Mouse (Mus musculus) urinary bladder, adult 18-20 months (tissue): ENCODE measurements at regions not wholly inside any gene's neighbourhood (a gene's known extent, or its start where the extent isn't known, plus 50 kb on each side); places are given as distances from the start of the nearest gene placed in this dataset.

Experiments used
- DNase-seq, 2 experiments: peaks; one replicate each; pipeline ENCODE4 v3.0.0; 2022; ENCODE audit warnings: low spot score in 2 of 2, mixed read lengths in 2 of 2

DNA sequence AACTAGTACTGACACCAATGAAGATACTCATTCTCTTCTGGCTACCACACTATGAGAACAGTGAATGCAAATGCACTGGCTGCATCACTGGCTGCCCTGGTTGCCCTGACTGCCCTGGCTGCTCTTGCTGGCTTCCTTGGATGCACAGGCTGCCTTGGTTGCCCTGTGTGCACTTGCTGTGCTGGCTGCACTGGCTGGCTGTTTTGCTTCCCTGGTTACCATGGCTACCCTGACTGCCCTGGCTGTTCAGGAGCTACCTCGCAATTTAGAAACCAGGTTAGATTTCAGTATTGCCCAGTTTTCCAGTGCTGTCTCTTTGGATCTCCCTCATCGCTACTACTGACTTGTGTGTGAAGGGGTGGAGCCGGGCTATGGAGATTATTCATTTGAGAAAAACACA lies 175.7 kb downstream of the Fat4 start:
- no peak for DNase-seq

DNA sequence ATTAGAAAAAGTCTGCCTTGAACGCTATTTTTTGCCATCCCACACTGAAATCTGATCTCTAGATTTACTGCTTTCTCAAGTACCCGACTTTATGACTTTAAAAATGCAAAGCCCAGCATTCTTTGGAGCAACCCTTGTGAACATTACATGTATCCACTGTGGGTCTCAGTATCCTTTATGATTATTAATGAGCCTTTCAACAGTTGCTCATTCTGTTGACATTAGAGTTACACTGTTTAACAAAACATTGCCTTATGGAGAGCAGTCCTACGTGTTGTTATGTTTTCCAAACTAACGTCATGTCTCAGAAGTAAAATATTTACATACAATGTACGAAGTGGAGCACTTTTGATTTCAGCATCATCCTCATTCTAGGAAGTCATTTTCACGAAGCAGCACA lies 178.7 kb downstream of the Fat4 start:
- DNase-seq: no peak

DNA sequence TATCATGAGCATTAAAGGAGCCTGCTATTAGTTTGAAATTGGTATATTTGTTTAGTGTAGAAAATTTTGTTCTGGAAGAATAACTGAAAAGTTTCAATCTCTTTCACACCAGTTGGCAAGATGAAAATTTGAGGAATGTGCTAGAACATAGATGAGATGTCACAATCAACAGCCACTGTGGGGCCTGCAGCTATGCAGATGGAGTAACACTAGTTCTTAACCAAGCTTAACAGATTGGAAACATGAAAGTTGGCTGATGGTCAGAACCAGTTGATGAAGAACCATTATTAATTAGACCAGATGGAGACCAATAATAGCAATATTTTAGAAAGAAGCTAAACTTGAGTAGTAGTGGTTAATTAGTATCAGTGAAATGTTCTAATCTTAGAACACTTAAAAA lies 182.3 kb downstream of the Fat4 start:
- no peak for DNase-seq

DNA sequence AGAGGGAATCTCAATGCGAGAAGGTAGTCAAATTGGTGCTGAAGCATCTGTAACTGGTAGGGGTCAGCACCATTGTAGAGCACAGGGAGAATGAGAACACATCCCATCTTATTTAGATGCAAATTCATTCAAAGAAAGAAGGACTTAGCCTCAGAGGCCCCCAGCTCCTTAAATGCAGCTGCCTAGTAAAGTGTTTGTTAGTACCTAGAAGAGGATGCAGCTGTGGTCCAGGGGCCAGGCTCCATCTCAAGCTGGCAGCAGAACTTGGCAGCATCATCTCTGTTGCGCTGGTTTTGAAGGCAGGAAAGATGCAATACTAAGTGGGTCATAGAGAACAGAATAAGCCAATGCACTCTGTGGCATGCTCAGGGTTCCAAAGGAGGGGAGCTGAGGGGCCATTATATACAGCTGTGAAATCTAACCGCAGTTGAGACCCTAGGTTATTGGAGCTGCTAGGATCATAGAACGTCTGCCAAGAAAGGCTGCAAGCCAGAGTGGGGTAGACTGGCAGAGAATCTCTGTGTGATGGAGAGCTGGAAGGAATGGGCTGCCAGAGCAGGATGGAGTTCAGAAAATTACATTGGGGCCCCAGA lies 196.0 kb downstream of the Fat4 start:
- DNase-seq: no peak

DNA sequence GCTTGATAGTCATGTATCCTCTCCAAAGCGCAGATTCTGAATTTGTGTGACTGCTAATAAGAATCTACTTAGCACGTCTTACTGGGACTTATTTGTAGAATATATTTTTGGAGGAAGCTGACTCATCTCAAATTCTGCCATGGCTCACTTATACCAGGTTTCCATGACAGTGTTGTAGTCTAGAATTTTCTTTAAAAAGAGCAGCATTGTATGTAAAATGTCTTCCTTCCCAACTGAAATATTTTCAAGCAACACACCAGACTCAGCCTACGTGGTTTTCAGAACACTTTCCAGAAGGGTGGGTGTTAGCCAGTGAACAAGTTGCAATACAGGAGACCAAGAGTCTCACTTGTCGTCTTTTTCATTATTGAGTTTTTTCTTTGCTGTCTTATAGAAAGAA lies 202.2 kb downstream of the Fat4 start:
- DNase-seq: no peak

DNA sequence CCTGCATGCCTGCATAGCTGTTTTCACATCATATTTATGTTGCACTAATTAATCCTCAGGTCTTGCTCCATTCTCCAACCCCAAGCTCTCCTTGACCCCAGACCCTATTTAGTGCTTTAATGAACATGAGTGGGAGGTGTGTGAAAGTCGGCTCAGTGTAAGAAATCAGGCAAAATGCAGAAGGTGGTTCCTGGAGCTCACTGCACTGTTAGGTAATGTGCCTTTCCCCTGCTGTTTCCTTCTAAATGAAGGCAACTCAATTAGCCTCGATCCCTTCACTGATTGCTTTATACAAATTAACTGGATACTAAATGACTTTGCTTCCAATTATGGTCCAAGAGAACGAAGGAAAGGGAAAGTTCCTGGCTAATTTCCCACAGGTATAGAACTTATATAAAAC lies 215.6 kb downstream of the Fat4 start:
- no peak for DNase-seq

DNA sequence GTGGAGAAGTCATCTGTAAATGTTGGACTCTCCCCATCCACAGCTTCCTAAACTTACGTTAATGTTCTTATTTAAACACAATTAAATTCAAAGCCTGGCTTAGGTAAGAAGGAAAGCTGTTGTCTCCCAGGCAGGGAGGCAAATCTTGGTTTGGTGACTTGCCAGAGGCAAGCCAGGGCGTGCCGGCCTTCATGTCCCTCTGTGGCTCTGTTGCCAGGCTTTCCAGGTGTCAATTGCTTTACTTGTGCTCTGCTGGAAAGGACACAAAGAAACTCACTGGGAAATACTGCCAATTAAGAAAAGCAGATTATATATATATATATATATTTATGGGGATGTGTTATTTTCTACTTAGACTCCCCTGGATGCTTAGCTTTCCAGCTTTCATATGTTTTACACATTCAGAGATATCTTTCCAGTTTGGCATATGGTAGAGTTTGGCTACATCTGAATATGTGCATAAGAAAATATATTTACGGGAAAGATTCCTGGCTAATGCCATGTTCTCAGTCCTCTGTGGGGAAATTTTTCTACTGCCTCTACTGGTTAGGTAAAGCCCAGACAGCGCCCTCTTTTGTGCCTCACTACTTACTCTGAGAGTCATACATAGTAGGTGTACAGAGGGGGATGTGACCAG lies 223.1 kb downstream of the Fat4 start:
- DNase-seq: no peak

DNA sequence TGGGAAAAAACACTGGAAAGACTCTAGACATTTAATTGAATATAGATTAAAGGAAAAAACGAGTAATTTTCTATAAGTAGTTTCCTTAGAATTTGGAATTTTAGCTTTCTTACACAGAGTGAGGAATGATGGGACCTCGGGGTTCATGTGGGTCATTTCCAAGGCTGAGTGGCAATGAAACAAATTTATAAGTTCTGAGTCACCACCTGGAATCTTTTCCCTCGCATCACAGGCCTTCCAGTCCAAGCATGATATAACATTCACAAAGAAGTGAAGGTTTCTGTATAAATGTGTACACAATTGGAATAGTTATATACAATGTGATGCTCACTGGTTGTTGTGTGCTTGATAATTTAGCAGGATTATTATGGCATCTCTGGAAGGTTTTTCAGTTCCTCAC lies 227.3 kb downstream of the Fat4 start:
- DNase-seq: no peak

DNA sequence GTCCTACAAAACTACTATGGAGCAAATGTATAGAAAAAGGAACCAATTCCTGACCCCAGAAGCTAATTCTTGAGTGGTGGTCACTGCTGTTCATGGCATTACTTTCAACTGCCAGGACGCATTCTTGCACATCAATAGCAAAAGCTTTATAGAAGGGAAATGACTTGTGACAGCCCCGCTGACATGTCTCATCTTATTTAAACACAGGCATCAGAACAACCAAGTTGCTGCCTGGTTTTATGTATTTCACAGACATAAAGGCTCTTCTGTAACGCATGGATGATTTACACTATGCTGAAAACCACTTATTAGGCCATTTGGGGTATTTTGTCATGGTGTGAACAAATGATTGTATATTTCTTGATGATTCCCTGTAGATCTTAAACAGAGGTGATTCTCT lies 228.1 kb downstream of the Fat4 start:
- no peak for DNase-seq

DNA sequence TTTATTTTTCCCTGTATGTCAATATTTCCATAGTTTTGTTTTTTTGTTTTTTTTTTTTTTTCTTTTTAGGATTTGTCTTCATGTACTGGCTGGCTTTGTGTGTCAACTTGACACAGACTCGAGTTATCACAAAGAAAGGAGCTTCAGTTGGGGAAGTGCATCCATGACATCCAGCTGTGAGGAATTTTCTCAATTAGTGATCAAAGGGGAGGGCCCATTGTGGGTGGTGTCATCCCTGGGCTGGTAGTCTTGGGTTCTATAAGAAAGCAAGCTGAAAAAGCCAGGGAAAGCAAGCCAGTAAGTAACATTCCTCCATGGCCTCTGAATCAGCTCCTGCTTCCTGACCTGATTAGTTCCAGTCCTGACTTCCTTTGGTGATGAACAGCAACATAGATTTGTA lies 228.7 kb downstream of the Fat4 start:
- DNase-seq: no peak

DNA sequence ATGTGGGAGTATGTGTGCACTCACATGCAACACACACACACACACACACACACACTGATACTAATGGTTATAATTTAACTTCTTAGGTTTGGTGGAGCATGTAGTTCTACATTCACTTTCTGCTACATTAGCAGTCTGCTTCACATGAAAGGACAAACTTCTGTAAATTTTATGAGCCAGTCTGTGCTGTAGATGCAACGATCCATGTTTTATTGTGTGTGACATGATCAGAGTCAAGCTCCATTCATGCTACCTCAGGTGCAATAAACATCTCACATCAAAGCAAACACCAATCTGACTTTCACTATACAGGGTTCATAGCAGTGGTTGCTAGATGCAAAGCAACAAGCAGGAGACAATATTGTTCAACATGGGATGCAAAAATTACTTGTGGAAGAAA lies 235.5 kb downstream of the Fat4 start:
- no peak for DNase-seq

DNA sequence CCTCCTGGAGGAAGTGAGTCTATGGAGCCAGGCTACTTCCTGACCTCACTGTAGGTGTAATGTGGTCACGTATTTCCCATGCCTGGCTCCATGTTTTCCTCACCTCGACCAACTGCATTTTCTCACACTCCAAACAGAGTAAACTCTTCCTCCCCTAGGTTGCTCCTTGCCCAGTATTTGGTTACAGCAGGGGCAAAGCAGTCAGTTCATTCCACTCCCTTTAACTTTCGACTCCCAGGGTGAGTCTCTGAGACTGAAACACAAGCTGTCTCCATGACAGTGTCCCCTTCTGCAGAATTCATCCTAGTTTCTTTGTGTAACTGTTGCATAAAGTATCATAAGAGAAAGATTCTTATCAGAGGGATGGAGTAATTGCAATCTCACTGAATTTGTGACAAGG lies 243.8 kb downstream of the Fat4 start:
- DNase-seq: no peak

DNA sequence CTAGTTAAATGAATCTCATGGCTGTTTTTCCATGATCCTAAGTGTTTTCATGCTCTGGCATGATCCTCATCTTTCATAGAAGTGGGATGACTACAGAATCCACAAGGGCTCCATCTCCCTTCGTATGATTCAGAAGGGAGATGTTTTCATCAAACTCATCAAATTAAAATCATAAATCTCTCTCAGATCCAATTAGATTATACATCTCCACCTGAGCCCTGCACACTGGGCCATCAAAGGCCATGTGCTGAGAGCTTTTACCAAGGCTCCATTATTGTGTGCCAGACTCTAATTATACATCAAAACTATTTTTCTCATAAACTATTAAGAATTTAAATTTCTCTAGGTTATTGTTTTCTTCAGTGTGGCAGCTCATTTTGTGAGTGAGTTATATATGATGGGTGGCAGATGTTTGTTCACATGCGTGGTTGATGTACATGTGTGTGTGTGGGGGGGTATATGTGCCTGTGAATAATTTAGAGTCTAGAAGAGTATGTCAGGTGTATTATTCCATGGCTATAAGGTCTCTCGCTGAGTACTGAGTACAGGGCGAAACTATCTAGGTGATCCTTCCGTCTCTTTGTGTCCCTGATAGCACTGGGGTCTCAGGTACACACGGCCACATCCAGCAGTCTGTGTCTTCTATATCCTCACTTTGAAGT lies 278.4 kb downstream of the Fat4 start:
- no peak for DNase-seq

DNA sequence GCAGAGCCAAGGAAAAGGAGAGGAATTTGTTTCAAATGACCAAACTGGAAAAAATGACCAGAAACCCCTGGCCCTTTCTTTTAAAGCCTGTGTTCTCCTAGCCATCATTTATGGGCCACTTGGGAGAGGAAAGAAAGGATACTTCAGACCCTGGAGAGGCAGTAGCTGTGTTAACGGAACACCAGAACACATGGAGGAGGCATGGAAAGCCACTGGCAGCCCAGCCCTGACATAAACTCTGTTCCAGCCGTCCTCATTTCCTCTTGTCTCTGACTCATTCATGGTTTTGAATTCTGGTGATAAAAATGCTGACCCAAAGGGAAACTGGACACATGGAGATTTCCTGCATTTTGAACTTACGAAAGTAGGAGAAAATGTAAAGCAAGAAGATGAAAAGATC lies 295.9 kb downstream of the Fat4 start:
- DNase-seq: no peak

DNA sequence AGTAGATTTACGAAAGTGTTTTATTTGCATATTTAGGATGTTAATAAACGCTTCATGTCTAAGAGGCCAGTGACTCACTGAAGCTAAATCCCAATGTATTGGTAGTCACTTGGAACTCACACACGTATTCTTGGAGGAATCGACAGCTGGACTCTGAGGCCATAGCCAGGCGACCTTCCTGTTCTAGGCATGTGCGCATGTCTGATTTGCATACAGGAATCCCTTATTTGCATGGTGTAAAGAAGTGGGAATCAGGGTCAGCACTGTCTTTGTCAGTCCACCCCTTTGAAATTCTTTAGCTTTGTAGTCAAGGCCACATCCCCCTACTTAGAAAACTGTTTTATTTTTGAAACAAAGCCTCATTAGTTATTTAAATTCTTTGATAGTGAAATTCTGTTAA lies 308.4 kb downstream of the Fat4 start:
- no peak for DNase-seq

DNA sequence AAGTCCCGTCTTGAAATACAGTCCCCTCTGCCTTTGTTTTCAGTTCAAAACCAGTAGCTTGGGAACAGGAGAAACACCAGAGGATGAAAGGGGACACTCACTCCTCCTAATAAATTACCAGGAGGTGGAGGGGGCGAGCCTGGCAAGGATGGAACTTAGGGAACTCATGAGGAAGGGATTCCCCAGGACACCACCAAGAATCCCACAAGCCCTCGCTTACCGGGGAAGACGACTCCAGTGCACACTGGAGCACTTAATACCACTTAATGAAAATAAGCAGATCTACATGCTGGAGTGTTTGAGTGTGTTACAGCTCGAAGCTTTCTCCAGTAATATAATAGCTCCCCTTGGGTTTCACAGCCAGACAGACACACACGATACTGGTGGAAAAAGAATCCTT lies 315.9 kb downstream of the Fat4 start:
- no peak for DNase-seq

DNA sequence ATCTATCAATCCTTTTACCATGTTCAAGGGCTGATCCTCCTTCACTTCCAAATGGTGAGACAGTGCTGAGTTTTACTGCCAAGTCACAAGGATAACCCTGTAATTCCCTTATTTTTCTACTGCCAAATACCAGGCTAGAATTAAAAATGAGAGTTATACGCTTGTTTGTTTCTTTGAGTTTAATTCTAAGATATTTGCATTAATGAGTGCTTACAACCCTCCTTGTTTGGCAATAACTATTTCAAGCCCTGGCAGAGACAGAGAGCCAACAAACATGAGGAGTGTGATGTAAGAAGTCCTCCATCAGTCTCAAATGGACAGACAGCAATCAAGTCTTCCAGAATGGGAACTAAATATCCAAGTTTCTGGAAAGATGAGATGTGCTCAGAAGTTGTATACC lies 321.9 kb downstream of the Fat4 start:
- DNase-seq: no peak

DNA sequence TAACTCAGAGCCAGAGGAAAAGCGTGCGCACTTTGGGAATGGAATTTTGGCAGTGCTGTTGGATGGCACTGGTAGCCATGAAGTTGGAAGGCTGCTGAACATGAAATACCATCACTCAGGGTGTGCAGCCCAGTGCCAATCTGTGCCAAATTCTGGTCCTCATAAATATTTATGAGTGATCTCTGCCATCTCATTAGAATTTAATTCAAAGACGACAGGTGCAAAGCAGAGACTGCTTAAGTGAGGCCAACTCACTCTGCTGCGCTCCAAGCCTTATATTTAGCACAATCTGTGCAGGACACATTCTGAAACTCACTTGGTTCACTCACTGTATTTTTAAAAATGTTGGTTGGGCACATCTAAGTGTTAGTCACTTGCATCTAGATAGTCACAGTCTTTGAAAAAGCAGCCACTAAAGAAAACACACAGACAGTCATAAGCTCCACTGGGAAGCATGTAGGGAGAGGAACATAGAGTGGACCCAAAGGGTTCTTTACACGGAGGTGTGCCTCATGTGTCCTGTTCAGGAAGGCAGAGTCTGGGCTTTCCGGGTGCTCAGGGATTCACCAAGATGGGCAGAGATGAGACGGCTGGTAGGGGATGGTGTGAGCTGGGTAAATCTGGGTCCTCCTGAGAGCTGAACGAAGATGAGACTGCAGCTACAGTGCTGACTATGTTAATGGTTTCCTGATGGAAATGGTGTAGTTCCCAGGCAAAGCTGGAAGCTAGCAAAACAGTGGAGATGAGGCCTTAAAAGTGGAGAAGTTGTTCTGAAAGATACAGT lies 322.8 kb downstream of the Fat4 start:
- DNase-seq: no peak

DNA sequence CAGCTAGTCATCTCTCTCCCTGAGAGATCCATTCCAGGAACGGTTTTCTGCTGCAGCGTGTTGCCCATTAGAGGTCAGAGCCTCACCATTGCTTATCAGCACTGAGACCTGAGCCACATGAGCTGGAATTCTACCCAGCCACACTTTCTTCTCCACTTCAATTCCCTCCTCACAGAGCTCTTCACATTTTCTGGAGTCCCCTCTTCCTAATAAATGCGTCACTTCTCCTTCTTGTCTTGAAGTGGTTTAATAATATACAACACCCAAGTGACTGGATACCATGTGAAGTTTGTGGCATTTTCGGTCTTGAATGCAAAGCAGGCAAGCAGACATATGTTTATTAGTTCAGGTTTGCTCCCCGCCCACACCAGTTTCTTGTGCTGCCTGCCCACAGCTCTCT lies 324.9 kb downstream of the Fat4 start:
- DNase-seq: no peak

DNA sequence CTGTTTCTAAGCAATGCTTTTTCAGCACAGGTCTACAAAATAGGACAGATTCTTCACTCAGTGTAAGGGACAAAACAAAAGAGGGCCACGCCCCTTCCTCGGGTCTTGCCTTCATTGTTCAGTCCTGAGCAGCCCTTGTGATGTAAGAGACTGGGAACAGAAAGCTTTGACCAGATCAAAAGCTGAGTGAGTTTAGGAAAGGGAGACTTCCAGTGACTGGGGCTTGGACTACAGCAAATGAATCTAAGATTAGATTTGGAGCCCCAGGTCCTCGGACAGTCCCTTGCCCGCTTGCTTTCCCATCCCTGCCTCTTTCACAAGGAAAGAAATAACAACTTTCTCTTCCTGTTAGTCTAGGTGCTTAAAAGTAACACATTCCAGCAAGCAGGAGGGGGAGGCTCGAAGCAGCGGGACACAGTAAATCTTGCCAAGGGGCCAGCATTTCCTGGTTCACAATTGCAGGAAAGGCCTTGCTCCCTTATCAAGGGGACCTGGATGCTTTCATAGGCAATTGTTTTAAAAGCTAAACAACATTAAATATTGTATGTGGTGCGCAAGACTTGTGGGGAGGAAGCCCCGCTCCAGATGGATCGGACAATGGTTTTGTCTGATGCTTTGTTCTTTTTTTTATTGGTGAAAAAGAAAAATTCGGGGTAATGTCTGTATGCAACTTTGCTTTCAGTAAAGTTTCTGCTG lies 333.4 kb downstream of the Fat4 start:
- DNase-seq: no peak

DNA sequence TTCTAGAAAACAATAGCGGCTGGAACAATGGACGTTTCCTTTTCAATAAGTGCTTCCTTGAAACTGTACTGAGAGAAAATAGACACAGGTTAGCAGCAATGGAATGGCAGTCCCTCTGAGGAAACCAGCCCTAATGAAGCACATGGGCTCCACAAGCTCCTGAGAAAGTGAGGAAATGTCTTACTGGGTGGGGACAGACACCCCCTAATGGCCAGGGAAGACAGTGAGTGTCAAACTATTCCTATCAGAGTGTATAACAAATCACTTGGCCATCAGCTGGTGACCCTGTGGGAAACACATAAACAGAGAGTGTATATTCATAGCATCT lies 333.9 kb downstream of the Fat4 start:
- no peak for DNase-seq

DNA sequence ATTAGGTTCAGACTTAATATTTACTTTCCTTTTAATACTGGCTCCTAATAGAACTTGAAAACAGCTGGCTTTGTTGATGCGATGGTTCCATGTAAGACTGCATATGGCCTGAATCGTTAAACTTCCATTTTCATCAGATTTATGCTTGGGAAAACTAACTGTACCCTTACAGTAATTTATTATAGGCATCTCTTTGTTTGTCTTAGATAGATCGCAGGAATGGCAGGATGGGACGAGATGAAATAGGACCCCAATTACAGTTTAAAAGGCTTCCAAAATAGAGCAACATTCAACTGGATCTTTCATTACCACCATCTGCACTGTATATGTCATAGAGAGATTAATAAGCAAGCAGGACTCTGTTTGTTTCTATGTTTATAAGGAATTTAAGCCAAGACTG lies 335.3 kb downstream of the Fat4 start:
- no peak for DNase-seq
